In the genomic region with DNA sequence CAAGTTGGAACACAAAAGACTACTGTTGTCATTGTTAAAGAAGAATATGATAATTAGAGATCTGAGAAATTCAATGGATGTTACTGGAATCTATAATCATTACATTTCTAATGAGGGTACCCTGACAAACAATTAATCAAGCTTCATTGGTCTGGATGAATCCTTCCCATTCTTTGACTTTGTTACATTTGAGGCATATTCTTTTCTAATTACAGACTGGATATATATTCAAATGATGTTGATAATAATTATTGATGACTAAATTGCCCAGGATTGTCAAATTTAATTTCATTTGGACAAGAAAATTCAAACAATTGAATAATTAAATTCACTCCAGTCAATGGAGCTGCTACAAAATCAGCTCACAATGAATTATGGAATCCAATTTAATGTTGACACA, we compare ENCODE assay signal across 31 mouse cellular contexts.
"Had no signal": no experiment of that assay in that cellular context is flagged by ENCODE, and none has a peak within 500 bp of the region (broad histone marks: within the 10 kb centered on the region; RNA-seq: fewer than 3 reads in every experiment).

No protein-coding gene starts in this region.

- H3K4me3 ChIP-seq: left cerebral cortex, adult 2 months; limb, embryonic 10.5 days; limb, embryonic 12.5 days; limb, embryonic 13.5 days; limb, embryonic 15.5 days; liver, embryonic 12.5 days; liver, embryonic 13.5 days; liver, embryonic 15.5 days; lung, embryonic 15.5 days; megakaryocyte, embryonic 14.5 days; midbrain, embryonic 10.5 days; midbrain, embryonic 12.5 days; midbrain, embryonic 13.5 days; midbrain, embryonic 15.5 days; myocyte had no signal

- H3K4me1 ChIP-seq: limb, embryonic 10.5 days; limb, embryonic 12.5 days; limb, embryonic 13.5 days; limb, embryonic 15.5 days; liver, embryonic 12.5 days; liver, embryonic 13.5 days; liver, embryonic 15.5 days; lung, embryonic 15.5 days; megakaryocyte, embryonic 14.5 days; midbrain, embryonic 10.5 days; midbrain, embryonic 12.5 days; midbrain, embryonic 13.5 days; midbrain, embryonic 15.5 days had no signal

- H3K27ac ChIP-seq: left cerebral cortex, adult 2 months; limb, embryonic 10.5 days; limb, embryonic 12.5 days; limb, embryonic 13.5 days; limb, embryonic 15.5 days; liver, embryonic 12.5 days; liver, embryonic 13.5 days; liver, embryonic 14.5 days; liver, embryonic 15.5 days; lung, embryonic 15.5 days; macrophage; midbrain, embryonic 10.5 days; midbrain, embryonic 12.5 days; midbrain, embryonic 13.5 days; midbrain, embryonic 15.5 days had no signal

- H3K36me3 ChIP-seq: limb, embryonic 10.5 days; limb, embryonic 12.5 days; limb, embryonic 13.5 days; limb, embryonic 15.5 days; liver, embryonic 12.5 days; liver, embryonic 13.5 days; liver, embryonic 15.5 days; lung, embryonic 15.5 days; midbrain, embryonic 10.5 days; midbrain, embryonic 12.5 days; midbrain, embryonic 13.5 days; midbrain, embryonic 15.5 days had no signal

- H3K4me2 ChIP-seq: limb, embryonic 12.5 days; limb, embryonic 13.5 days; limb, embryonic 15.5 days; liver, embryonic 11.5 days; liver, embryonic 12.5 days; liver, embryonic 13.5 days; liver, embryonic 15.5 days; lung, embryonic 14.5 days; lung, embryonic 15.5 days; midbrain, embryonic 11.5 days; midbrain, embryonic 12.5 days; midbrain, embryonic 13.5 days; midbrain, embryonic 15.5 days had no signal

- H3K27me3 ChIP-seq: limb, embryonic 12.5 days; limb, embryonic 13.5 days; limb, embryonic 15.5 days; liver, embryonic 12.5 days; liver, embryonic 13.5 days; liver, embryonic 15.5 days; lung, embryonic 15.5 days; megakaryocyte, embryonic 14.5 days; midbrain, embryonic 12.5 days; midbrain, embryonic 13.5 days; midbrain, embryonic 15.5 days had no signal

- H3K9me3 ChIP-seq: limb, embryonic 10.5 days; limb, embryonic 12.5 days; limb, embryonic 13.5 days; limb, embryonic 15.5 days; liver, embryonic 12.5 days; liver, embryonic 13.5 days; liver, embryonic 15.5 days; lung, embryonic 15.5 days; megakaryocyte, embryonic 14.5 days; midbrain, embryonic 10.5 days; midbrain, embryonic 12.5 days; midbrain, embryonic 13.5 days; midbrain, embryonic 15.5 days had no signal

- H3K9ac ChIP-seq: limb, embryonic 12.5 days; limb, embryonic 13.5 days; limb, embryonic 15.5 days; liver, embryonic 12.5 days; liver, embryonic 13.5 days; liver, embryonic 14.5 days; liver, embryonic 15.5 days; liver, postnatal 0 days; lung, embryonic 14.5 days; lung, embryonic 15.5 days; midbrain, embryonic 12.5 days; midbrain, embryonic 13.5 days; midbrain, embryonic 15.5 days had no signal

- DNase-seq: left cerebral cortex, postnatal 4 days; liver; liver, embryonic 13.5 days; liver, postnatal 0 days; lung, adult 18-20 months; lung, adult 2 months; lung, embryonic 14.5 days; lung, postnatal 10 days; lung, postnatal 14 days; lung, postnatal 36 days; midbrain, embryonic 14.5 days had no signal

- ATAC-seq: liver, embryonic 12.5 days; liver, postnatal 0 days; lung, postnatal 0 days; midbrain, embryonic 13.5 days; midbrain, embryonic 15.5 days; midbrain, embryonic 16.5 days had no signal
